Mouse (Mus musculus) embryonic fibroblast, embryonic 13.5 days (primary cell): Measurements from ENCODE around the gene Fbxw4. TPM values are rescaled to one million over a fixed set of nuclear protein-coding genes. Genes with fewer than 3 reads are reported as not detected.

Experiments used
- H3K27ac ChIP-seq: 2 replicates; pipeline ENCODE4 v1.5.1; 2012; ENCODE audit warnings: low read length, control low read depth, inconsistent platforms; ENCODE audit not compliant: insufficient read depth
- H3K4me1 ChIP-seq: 2 replicates; pipeline ENCODE4 v1.6.1; 2011; ENCODE audit warnings: low read length; ENCODE audit not compliant: control insufficient read depth, insufficient read depth
- H3K4me3 ChIP-seq: 2 replicates; pipeline ENCODE4 v1.5.1; 2011; ENCODE audit warnings: mild to moderate bottlenecking, control low read depth, low read length; ENCODE audit not compliant: insufficient read depth
- CTCF ChIP-seq: IDR thresholded peaks from 2 replicates; pipeline ENCODE4 v1.5.1; 2011; ENCODE audit warnings: mild to moderate bottlenecking, control low read depth, low read length, moderate library complexity, borderline replicate concordance; ENCODE audit not compliant: insufficient read depth
- POLR2A ChIP-seq: IDR thresholded peaks from 2 replicates; pipeline ENCODE4 v1.6.1; 2011; ENCODE audit warnings: low read depth, mild to moderate bottlenecking, control low read depth, low read length, moderate library complexity
- polyA plus RNA-seq: library from polyadenylated mRNA; stranded (reverse); fragments of >200 nt; gene quantifications from 2 replicates; pipeline ENCODE4 v1.2.4, GENCODE M21; 2011; ENCODE audit warnings: low read depth; ENCODE audit not compliant: missing spikeins, insufficient read length

The Fbxw4 gene
- polyA plus RNA-seq, 1 experiment: 18.0 TPM

DNA sequence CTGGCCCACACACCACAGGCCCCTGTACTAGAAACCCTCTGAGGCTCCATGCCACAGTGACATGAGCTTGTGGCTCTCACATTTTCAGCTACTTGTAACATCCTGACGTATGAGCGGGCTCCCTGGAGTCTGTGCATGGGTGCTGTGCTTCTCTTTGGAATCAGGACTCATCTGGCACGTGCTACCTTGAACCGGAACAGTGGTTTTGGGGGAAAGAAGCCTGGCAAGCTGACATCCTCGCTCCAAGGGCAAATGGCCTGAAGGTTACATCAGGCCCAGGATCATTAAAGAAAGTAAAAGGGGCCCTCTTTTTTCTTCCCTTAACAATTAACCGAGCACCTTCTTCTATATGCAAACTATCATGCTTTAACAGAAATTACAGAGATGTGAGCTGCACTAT is 77.0 kb downstream of the Fbxw4 start:
- Histone ChIP-seq H3K4me3 (no peak overlapping the region), H3K4me1 (no peaks in the 10 kb centered on the region)
- no peak for TF ChIP-seq CTCF
- TF ChIP-seq POLR2A: no peak

DNA sequence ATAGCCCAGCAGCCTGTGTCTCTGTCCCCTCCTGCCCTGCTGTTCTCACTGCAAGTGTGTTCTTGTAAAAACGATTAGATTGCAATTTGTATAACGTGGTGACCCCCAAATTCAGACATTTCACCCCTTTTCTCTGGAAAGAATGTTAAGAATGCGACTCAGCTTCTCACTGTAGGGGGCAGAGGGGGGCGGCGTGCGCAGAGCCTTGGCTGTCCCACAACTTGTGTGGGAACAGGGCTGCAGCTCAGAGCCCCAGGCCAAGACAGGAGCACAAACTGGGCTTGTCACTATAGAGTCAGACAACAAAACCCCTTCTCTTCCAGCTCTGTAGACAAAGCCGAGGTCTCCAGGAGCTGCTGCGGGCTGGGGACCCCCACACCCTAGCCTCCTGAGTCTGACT is 78.0 kb downstream of the Fbxw4 start:
- Histone ChIP-seq H3K4me3 (no peak overlapping the region), H3K4me1 (no peaks in the 10 kb centered on the region), H3K27ac (no peak overlapping the region)
- TF ChIP-seq CTCF: no peak
- no peak for TF ChIP-seq POLR2A

More for the DNA sequence above, 77.0 kb downstream of the Fbxw4 start:
- no peak overlapping the region for H3K27ac ChIP-seq

DNA sequence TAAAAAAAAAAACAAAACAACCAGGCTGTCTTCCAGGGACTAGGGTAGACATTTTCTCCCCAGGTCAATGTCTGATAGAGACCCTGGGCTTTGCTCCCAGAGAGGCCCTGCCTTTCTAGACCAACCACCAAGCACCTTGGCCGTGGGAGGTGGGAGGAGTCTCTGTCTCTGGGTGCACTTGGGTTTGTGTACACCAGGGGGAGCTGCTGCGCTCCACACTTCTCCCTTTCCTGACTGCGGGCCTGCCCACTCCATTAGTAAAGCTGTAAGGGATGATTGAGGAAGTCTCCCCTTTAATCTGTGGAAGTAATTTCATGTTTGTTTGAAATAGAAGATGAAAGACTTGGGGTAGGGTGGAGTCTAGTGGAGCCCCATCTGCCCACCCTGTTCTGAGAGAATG is 78.9 kb downstream of the Fbxw4 start:
- Histone ChIP-seq H3K27ac (no peak overlapping the region), H3K4me1 (no peaks in the 10 kb centered on the region), H3K4me3 (no peak overlapping the region)
- TF ChIP-seq CTCF (peak; percentile 64), POLR2A (no peak)

DNA sequence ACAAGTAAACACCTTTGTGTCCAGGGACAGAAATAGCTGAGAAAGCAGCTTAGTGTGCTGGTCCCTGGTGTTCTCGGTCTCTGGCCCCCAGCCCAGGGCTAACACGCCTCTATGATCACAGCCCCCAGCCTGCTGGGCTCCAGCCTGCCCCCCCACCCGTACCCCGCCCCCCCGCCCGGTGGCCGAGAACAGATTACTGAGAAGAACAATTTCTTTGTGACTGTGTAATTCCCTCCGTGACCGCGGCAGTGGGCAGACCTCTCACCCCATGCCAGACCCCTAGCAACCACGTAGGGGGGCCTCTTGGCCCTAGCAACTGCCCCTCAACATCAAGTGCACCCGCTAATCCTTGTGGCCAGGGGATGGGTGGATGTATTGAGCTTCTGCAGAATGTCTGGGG is 79.9 kb downstream of the Fbxw4 start:
- H3K4me1 ChIP-seq: no peaks in the 10 kb centered on the region
- TF ChIP-seq POLR2A (no peak), CTCF (no peak)
- no peak overlapping the region for H3K4me3 ChIP-seq
- no peak overlapping the region for H3K27ac ChIP-seq

DNA sequence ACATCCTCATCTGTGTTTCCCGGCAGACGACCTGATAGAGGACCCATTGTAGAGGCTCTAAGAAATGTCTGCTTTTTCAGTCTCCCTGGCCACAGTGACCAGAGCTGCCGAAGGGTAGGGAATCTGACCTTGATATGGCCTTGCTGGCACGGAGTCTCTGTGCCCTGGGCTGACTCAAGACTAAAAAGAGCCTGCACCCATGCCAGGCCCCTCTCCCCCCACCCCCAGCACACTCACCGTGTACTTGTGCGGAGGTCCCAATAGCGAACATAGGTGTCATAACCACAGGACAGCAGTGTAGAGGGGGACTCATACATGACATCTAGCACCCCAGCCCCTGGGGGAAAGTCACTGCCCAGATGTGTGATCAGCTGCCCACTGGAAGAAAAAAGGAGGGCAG is 80.7 kb downstream of the Fbxw4 start:
- no peak for TF ChIP-seq POLR2A
- TF ChIP-seq CTCF: no peak
- H3K4me3 ChIP-seq: no peak overlapping the region
- H3K27ac ChIP-seq: no peak overlapping the region
- 0 out of 2 replicates have a peak, but pooled peaks cover 3% of the 10 kb centered on the region for H3K4me1 ChIP-seq

GRCm38 (mm10) chr19:45578976-45579375 is 81.1 kb downstream of the Fbxw4 start:
- TF ChIP-seq CTCF: no peak
- TF ChIP-seq POLR2A: no peak
- H3K27ac ChIP-seq: no peak overlapping the region
- no peak overlapping the region for H3K4me3 ChIP-seq
- H3K4me1 ChIP-seq: 0 out of 2 replicates have a peak, but pooled peaks cover 3% of the 10 kb centered on the region

DNA sequence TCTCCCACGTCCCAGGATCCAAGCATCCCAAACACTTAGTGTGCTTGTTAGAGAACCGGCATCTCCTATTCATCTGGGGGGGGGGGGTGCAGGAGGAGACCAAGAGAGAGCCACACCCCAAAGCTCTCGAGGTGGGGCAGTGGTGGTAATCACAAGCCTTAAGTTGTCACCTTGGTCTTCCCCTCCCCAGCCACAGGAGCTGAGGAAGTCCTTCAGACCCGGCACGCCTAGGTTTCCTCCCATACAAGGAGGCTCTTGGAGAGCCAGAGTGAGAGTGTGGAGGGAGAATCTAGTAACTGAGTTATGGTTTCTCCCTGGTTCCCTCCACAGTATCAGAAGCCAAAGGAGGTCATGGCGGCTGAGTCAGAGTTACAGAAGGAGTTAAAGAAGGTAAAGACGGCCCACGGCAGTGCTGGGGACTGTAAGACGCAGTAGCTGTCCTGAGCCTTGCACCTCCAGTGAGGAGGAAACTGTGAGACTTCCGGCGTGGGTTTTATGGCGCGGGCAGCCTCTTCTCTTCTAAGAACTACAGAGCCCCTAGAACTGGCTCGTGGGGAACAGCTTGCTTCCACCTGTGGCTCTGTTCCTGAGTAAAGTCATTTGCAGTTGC is 82.9 kb downstream of the Fbxw4 start:
- H3K4me1 ChIP-seq: 0 out of 2 replicates have a peak, but pooled peaks cover 3% of the 10 kb centered on the region
- H3K4me3 ChIP-seq: no peak overlapping the region
- TF ChIP-seq CTCF: no peak
- TF ChIP-seq POLR2A: no peak
- no peak overlapping the region for H3K27ac ChIP-seq

DNA sequence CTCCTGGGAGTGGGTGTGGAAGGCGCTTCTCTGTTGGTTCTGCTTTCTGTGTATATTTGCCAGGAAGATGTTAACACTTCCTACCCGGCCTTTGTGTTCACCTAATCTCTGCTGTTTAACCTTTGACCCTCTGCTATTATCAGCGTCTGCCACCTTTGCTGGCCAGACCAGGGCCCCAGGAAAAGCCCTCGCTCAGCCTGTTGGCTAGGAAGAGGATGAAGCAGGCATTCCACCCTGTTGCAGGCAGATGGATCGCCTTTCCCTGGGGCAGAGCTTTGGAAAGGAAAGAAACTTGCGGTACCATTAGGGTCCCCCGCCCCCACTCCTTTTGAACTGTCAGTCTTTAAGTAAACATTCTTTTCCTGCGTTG is 84.5 kb downstream of the Fbxw4 start:
- Histone ChIP-seq H3K27ac (no peak overlapping the region), H3K4me3 (no peak overlapping the region), H3K4me1 (0 out of 2 replicates have a peak, but pooled peaks cover 3% of the 10 kb centered on the region)
- TF ChIP-seq CTCF (no peak), POLR2A (no peak)

GRCm38 (mm10) chr19:45574941-45575631 is 85.0 kb downstream of the Fbxw4 start:
- Histone ChIP-seq H3K4me1 (0 out of 2 replicates have a peak, but pooled peaks cover 3% of the 10 kb centered on the region), H3K27ac (no peak overlapping the region), H3K4me3 (no peak overlapping the region)
- no peak for TF ChIP-seq POLR2A
- TF ChIP-seq CTCF: no peak

- no peak overlapping the region for H3K27ac ChIP-seq
- H3K4me3 ChIP-seq: no peak overlapping the region
- TF ChIP-seq POLR2A: no peak
- no peak for TF ChIP-seq CTCF
- H3K4me1 ChIP-seq: 0 out of 2 replicates have a peak, but pooled peaks cover 3% of the 10 kb centered on the region
Measured at GRCm38 (mm10) chr19:45574339-45574898, 85.7 kb downstream of the Fbxw4 start.

GRCm38 (mm10) chr19:45573861-45574267 is 86.2 kb downstream of the Fbxw4 start:
- H3K4me1 ChIP-seq: 0 out of 2 replicates have a peak, but pooled peaks cover 3% of the 10 kb centered on the region
- no peak overlapping the region for H3K4me3 ChIP-seq
- no peak overlapping the region for H3K27ac ChIP-seq
- peak; percentile 67 for TF ChIP-seq CTCF
- TF ChIP-seq POLR2A: no peak
